Mouse (Mus musculus): ENCODE measurements around the gene Fam25c.

The Fam25c gene

DNA sequence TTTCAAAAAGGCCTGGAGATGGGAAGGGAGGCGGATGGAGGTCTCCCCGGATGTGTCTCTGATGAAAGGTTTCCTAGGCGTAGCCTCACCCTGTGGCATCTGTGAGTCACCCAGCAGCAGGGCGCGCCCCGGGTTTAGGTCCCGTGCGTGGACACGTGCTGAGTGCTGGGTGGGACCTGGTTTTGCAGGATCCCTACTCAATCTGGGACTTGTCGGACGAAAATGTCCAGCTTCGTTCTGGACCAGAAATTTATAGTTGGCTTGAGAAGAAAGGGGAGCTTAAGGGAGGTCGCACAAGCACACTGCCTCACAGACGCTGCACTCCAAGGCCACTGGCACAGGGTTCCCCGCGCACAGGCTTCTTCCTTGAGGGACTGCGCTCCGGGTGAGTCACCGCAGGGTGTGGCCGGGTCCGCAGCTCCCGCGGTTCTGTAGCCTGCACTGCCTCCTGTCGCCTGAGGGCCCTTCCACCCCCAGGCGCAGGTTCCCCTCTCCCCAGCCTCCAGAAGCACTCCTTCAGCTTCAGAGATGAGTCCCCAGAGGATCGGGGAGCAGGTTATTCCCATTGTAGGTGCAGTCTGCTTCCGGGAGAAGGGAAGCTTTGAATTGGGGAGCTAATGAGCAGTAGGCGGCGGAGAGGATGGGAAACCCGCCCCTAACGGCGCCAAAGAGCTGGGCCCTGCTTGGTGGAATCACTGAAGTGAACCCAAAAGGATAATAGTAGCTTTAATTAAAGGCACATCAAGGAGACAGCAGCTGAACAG, 8.4 kb upstream of the Fam25c start:
- peak; percentile 99 for DNase-seq

- peak; percentile 98 for DNase-seq
Observed at GRCm38 (mm10) chr14:34362726-34363445, 7.7 kb upstream of the Fam25c start.

- DNase-seq: no peak
Observed at GRCm38 (mm10) chr14:34362135-34362534, 6.9 kb upstream of the Fam25c start.

DNA sequence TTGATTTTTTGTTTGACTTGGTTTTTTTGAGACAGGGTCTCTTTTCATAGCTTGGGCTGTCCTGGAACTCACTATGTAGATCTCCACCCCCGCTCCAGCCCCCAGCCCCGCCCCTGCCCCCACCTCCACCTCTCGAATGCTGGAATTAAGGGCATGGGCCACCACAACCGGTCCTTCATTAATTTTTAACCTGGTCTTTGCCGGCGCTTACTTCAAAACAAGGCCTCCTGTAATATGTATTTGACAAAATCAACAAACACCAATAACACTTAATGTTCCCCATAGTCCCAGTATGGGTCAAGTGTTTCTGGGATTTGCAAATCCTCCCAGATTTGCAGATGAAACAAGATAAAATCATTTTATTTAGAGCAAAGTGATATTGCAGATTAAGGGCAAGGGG, 5.0 kb upstream of the Fam25c start:
- no peak for DNase-seq

- DNase-seq: no peak
Observed at GRCm38 (mm10) chr14:34359676-34360244, 4.5 kb upstream of the Fam25c start.

DNA sequence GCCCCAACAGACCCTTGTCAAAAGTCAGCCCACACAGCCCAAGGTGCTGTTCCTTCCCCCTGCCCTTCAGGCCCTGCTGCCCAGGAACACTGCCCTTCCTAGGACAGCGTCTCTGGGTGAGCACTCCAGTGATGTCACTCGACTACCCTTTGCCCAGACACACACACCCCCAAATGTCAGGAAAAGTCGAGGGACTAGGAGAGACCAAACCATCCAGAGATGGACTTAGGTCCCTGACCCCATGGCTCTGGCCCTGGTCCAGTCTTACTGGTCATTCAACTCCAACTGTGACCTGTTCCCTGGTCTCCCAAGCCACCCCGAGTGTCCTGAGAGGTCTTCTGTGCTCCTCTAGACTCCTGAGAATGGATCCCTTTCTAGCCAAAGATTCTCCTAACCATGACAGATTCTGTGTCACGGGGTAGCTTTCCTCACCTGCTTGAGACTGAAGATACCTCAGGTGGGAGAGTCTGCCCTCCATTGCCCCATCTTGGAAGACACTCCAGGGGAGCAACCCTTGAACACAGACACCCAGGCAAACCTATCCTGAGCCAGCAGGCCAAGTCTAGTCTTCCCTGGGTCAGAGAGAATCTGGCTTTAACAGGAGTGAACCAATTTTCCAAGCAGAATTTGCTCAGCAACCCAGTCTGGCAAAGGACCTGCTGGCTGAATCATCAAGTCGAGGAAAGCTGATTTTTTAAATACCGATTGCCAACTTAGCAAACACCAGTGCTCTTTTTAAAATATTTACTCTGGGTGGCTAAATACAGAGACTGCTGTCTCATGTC, 2.6 kb upstream of the Fam25c start:
- DNase-seq: peak; percentile 92

- DNase-seq: no peak
Observed at GRCm38 (mm10) chr14:34354456-34354855, 777 bp downstream of the Fam25c start.

DNA sequence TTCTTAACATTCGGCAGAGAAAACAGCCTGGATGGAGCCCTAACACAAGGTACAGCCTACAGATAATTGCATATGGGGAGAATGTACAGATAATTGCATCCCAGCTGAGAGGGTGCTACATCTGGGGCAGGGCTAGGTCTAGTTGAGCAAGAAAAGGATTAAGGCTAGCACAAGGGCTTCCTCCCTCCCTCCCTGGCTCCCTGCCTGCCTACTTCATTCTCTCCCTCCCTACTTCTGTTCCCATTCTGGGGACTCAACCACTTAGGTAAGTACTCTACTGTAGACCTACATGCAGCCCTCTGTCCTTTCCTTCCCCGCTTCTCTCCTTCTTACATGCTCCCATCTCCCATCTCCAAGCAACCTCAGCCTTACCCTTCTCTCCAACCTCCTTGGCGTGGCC, 1.9 kb downstream of the Fam25c start:
- DNase-seq: no peak

DNA sequence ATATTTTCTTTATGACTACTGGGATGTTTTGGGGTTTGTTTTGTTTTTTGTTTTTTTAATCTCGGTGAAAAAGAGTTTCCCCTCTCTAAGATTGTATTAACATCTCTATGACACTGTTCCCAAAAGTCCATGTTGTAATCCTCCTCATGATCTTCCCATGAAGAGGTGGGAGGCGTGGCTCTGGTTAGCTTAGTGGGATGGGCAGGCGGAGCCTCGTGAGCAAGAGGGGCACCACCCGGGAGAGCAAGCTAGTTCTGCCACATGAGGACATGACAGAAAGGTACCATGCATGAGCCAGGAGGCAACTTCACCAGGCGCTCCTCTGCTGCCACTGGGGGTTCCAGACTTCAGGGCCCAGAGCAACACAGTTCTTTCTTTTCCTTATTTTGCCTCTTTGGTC, 2.7 kb downstream of the Fam25c start:
- peak; percentile 57 for DNase-seq

GRCm38 (mm10) chr14:34351660-34352059, 3.6 kb downstream of the Fam25c start:
- DNase-seq: no peak

- DNase-seq: peak; percentile 71
Observed at GRCm38 (mm10) chr14:34349007-34349406, 6.2 kb downstream of the Fam25c start.

DNA sequence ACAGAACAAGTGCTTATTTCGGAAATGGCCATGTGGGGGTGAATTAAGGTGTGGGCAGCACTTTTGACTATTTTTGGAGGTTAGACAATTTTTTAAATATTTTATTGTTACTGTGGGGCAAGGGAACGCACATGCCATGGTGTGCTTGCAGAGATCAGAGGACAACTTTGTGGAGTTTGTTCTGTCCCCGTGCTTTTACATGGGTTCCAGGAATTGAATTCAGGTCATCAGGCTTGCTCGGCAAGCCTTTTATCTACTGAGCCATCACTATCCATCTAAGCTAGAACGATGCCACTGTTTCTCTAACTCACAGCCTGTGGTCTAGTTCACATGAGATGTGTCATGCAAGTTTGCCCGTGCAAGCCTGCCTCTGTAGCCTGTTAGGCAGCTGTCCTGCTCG, 6.9 kb downstream of the Fam25c start:
- peak; percentile 73 for DNase-seq

- peak; percentile 71 for DNase-seq
Observed at GRCm38 (mm10) chr14:34347084-34347483, 8.1 kb downstream of the Fam25c start.

DNA sequence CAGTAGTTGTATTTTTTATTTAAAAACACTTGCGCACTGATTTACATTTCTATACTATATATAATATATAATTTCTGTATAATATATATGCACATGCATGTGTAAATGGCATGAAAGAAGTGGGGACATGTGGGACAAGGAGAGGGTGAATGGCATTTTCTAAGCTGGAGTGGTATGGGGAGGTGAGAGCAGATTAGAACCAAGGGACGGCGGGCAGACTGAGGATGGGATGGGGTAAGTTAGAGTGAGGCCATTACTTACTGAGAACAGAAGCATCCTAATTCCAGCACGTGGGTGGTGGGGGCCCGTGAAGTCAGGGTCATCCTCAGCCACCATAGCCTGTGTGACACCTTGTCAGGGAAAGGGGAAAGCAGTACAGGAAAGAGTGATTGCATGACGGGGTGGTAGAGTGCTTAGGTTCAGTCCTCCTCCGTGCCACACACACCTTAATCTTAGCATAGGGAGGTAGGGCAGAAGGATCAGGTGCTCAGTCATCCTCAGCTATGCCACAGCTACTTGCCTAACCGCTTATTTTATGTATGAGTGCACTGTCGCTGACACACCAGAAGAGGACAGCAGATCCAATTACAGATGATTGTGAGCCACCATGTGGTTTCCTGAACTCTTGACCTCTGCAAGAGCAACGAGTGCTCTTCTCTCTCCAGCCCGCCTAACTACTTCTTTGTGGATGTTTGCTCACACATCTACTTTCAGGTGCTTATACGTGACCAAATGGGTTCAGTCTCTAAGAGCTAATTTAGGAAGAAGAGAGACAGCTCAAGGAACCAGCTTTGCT, 9.3 kb downstream of the Fam25c start:
- DNase-seq: no peak

GRCm38 (mm10) chr14:34344361-34344760, 10.9 kb downstream of the Fam25c start:
- peak; percentile 66 for DNase-seq

DNA sequence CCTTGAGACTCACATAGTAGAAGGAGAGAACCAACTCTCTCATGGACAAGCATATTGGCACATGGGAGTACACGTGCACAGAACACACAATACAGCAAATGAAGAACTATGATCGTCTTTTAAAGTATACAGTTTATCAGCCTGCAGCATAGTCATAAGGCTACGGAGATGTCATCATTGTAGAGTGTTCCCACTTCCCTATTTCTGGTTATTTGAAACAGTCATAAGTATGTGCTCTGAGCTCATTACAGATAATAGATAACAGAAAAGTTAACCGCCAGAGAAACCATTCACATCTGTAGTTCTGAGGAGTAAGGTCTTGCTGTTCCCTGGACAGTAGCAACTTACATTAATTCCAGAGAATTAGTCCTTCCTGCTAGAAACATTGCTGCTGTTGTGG, 12.2 kb downstream of the Fam25c start:
- DNase-seq: peak; percentile 83

DNA sequence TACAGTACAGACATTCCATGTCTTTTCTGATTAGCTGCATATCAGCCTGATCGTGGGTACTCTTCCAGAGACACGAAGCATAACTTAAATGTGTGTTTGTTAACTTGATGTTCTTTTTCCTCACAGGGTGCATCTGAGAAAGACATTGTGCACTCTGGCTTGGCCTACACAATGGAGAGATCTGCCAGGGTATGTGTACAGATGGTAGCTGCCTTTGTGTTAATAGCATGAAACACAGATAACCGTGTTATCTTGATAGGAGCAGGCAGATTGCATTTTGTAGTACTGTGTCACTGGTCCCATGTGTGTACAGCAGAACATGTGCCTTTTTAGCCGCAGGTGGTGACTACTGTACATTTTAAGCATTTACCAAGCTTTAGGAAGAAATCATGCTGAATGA, 13.2 kb downstream of the Fam25c start:
- DNase-seq: peak; percentile 6

DNA sequence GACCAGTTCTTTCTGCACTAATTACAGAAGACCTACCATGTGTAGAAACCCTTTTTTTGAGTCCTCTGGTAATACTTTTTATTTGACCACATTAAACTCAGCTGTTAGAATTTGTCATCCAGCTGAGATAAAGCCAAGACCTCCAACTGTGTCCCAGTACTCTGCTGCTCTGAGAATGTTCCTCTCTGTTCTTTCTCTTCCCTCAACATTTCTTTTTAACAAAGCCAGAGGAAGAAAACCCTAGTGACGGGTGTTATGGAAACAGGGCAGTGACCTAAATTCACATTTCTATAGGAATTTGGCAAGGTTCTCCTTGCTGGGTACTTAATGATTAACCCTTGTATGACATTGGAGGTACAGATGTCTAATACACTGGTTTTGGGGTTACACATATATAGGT, 15.8 kb downstream of the Fam25c start:
- no peak for DNase-seq

- DNase-seq: peak; percentile 81
Observed at GRCm38 (mm10) chr14:34332476-34332875, 22.8 kb downstream of the Fam25c start.

GRCm38 (mm10) chr14:34331886-34332285, 23.3 kb downstream of the Fam25c start:
- DNase-seq: no peak

- DNase-seq: peak; percentile 23
Observed at GRCm38 (mm10) chr14:34330657-34331158, 24.5 kb downstream of the Fam25c start.

DNA sequence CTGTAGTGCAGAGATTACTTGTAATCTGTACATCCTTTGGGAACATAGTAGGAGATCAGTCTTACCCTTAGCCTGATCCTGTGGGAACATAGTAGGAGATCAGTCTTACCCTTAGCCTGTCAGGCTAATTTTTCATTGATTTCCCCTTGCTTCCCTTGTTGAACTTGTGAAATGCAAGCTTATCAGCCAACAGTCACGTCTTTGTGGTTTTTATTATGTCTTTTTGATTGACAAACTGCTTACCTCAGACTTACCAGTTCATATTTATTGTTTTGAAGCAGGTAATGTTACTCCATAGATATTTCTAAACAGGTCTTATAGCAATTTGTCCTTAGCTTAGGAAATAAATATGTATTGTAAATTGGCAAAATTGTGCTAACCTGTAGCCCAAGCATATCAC, 27.6 kb downstream of the Fam25c start:
- no peak for DNase-seq
